Mouse (Mus musculus): Measurements from ENCODE around the gene Olfr981. TPM values are rescaled to one million over a fixed set of nuclear protein-coding genes. Genes with fewer than 3 reads are reported as not detected.

Gene Olfr981
- polyA plus RNA-seq (2012; ENCODE audit: low replicate concordance): not detected in 2 replicates

DNA sequence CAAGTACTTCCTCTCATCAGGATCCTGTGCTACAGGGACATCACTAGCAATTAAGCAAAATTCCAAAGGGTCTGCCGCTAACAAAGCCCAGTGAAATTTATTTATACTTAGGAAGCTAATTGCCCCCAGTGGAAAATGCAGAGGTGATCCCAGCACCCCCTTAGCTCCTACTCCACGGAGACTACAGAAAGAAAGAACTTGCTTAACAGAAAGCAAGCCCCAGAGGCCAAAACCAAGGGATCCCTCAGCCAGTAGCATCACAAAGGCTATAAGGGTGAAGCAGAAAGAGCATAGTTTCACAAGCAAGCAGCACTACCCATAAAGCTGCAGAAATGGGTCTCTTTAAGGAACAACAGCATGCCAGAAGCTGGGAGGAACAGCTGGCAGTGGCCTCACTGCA is at the start of gene Olfr981:
Gene Olfr981, plus strand, starts transcription at position 301 of the 400 bp plus-strand sequence.

GRCm38 (mm10) chr9:39991813-39992212 is 29.5 kb upstream of the Olfr981 start, which contains the start of gene Olfr978:
Olfr978 (plus strand) TSS chr9:39992113.

DNA sequence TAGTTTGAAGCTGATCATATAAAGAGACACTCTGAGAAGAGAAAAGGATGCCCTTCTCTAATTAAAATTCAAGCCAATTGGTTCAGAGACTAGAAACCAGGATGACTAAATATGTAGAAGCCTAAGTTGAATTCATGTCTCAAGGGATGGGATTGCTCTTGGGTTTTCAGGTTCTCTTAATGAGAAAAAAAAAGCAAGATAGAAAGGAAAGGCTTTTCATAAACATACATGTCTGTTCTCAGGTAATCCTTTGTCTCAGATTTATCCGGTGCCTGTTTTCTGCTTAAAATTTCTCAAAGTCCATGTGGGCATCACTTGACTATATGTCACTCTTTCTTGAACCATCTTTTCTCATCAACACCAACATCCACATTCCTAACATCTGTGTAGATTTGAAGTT is 17.9 kb upstream of the Olfr981 start, which contains the start of gene Olfr979:
Gene Olfr979, minus strand, starts transcription at position 101 of the 400 bp plus-strand sequence.

GRCm38 (mm10) chr9:40009482-40009881 is 11.8 kb upstream of the Olfr981 start, which contains the start of gene Olfr980:
Olfr980 (minus strand) TSS chr9:40009582.

GRCm38 (mm10) chr9:40073529-40073928 is 52.3 kb downstream of the Olfr981 start, which contains the start of gene Olfr982:
Olfr982 (plus strand) TSS chr9:40073829.

Other genes starting within 250 kb of the Olfr981 start
- not detected in 2 replicates for gene Olfr968, start 238.2 kb upstream of the Olfr981 start, polyA plus RNA-seq (2012; ENCODE audit: low replicate concordance)
- not detected in 2 replicates for gene Olfr969, start 230.5 kb upstream of the Olfr981 start, polyA plus RNA-seq (2012; ENCODE audit: low replicate concordance)
- not detected in 2 replicates for gene Olfr970, start 212.6 kb upstream of the Olfr981 start, polyA plus RNA-seq (2012; ENCODE audit: low replicate concordance)
- gene Olfr971, start 184.6 kb upstream of the Olfr981 start, polyA plus RNA-seq (2012; ENCODE audit: low replicate concordance): not detected in 2 replicates
- gene Olfr972, start 155.0 kb upstream of the Olfr981 start, polyA plus RNA-seq (2012; ENCODE audit: low replicate concordance): not detected in 2 replicates
- not detected in 2 replicates for gene Olfr229, start 114.1 kb upstream of the Olfr981 start, polyA plus RNA-seq (2012; ENCODE audit: low replicate concordance)
- not detected in 2 replicates for gene Olfr974, start 84.0 kb upstream of the Olfr981 start, polyA plus RNA-seq (2012; ENCODE audit: low replicate concordance)
- 0.05 TPM in 1 of 2 replicates, not detected in the other for gene Olfr975, start 69.4 kb upstream of the Olfr981 start, polyA plus RNA-seq (2012; ENCODE audit: low replicate concordance)
- not detected in 2 replicates for gene Olfr976, start 60.3 kb upstream of the Olfr981 start, polyA plus RNA-seq (2012; ENCODE audit: low replicate concordance)
- gene Olfr978, start 29.4 kb upstream of the Olfr981 start, polyA plus RNA-seq (2012; ENCODE audit: low replicate concordance): not detected in 2 replicates
- gene Olfr979, start 18.0 kb upstream of the Olfr981 start, polyA plus RNA-seq (2012; ENCODE audit: low replicate concordance): not detected in 2 replicates
- gene Olfr980, start 11.9 kb upstream of the Olfr981 start, polyA plus RNA-seq (2012; ENCODE audit: low replicate concordance): not detected in 2 replicates
- gene Olfr982, start 52.4 kb downstream of the Olfr981 start, polyA plus RNA-seq (2012; ENCODE audit: low replicate concordance): not detected in 2 replicates
- not detected in 2 replicates for gene Olfr983, start 72.1 kb downstream of the Olfr981 start, polyA plus RNA-seq (2012; ENCODE audit: low replicate concordance)
- gene Olfr984, start 92.7 kb downstream of the Olfr981 start, polyA plus RNA-seq (2012; ENCODE audit: low replicate concordance): not detected in 2 replicates
- not detected in 2 replicates for gene Olfr985, start 108.7 kb downstream of the Olfr981 start, polyA plus RNA-seq (2012; ENCODE audit: low replicate concordance)
- gene Tmem225, start 126.7 kb downstream of the Olfr981 start, polyA plus RNA-seq (2012; ENCODE audit: low replicate concordance): not detected in 2 replicates
- not detected in 2 replicates for gene Olfr986, start 159.5 kb downstream of the Olfr981 start, polyA plus RNA-seq (2012; ENCODE audit: low replicate concordance)
- 0.52 and 1.1 TPM in 2 replicates for gene Zfp202, start 170.9 kb downstream of the Olfr981 start, polyA plus RNA-seq (2012; ENCODE audit: low replicate concordance)
- not detected in 2 replicates for gene Scn3b, start 247.8 kb downstream of the Olfr981 start, polyA plus RNA-seq (2012; ENCODE audit: low replicate concordance)

Data from hematopoietic multipotent progenitor cell, adult 10-12 weeks (in vitro differentiated cells).